Mouse (Mus musculus) neural tube, embryonic 14.5 days (tissue): Measurements from ENCODE around the gene Gm20890. TPM values are rescaled to one million over a fixed set of nuclear protein-coding genes. Genes with fewer than 3 reads are reported as not detected.
"Not testable (repeated sequence)": the region's sequence is repeated elsewhere in the genome, so short reads cannot be mapped to it uniquely, and the experiment has no call there.

Experiments used
- ATAC-seq: fragments of 200-750 bp; cut with Nextera tagmentation; 2 replicates; pipeline ENCODE4 v1.8.0; 2017; ENCODE audit warnings: low read depth, mild to moderate bottlenecking, moderate TSS enrichment, moderate library complexity
- H3K27ac ChIP-seq: fragments of 300-500 bp; sonication (generic); 2 replicates; pipeline ENCODE4 v1.5.1; 2014; ENCODE audit warnings: low read depth, mild to moderate bottlenecking, control low read depth, low read length, moderate library complexity, mixed read lengths
- H3K27me3 ChIP-seq: fragments of 300-500 bp; sonication (generic); 2 replicates; pipeline ENCODE4 v1.6.1; 2014; ENCODE audit warnings: low read length; ENCODE audit not compliant: control insufficient read depth, insufficient read depth
- H3K36me3 ChIP-seq: fragments of 300-500 bp; sonication (generic); 2 replicates; pipeline ENCODE4 v1.6.1; 2014; ENCODE audit warnings: low read length, mixed read lengths; ENCODE audit not compliant: control insufficient read depth, insufficient read depth
- H3K4me1 ChIP-seq: fragments of 300-500 bp; sonication (generic); 2 replicates; pipeline ENCODE4 v1.6.1; 2014; ENCODE audit warnings: low read length; ENCODE audit not compliant: control insufficient read depth, insufficient read depth
- H3K4me2 ChIP-seq: fragments of 300-500 bp; sonication (generic); 2 replicates; pipeline ENCODE4 v1.6.1; 2014; ENCODE audit warnings: mild to moderate bottlenecking, low read depth, low read length, control low read depth
- H3K4me3 ChIP-seq: fragments of 300-500 bp; sonication (generic); 2 replicates; pipeline ENCODE4 v1.5.1; 2014; ENCODE audit warnings: low read depth, low read length, control low read depth, mixed read lengths
- H3K9ac ChIP-seq: fragments of 300-500 bp; sonication (generic); replicated peaks from 2 replicates; pipeline ENCODE4 v1.6.1; 2014; ENCODE audit warnings: low read depth, mild to moderate bottlenecking, control low read depth, low read length, mixed read lengths
- H3K9me3 ChIP-seq: fragments of 300-500 bp; sonication (generic); 2 replicates; pipeline ENCODE4 v1.6.1; 2016; ENCODE audit warnings: low read length; ENCODE audit not compliant: control insufficient read depth
- WGBS: fragments of 180-500 bp; shearing (Covaris S2); extraction: QIAGEN DNeasy Blood & Tissue Kit; methylation state at CpG from one replicate; pipeline ENCODE4 v1.1.7; 2014; 5-methylcytosine and 5-hydroxymethylcytosine counted together
- polyA plus RNA-seq: library from polyadenylated mRNA; unstranded; fragments of >200 nt; fragmentation: Nextera tagmentation; extraction: Ambion mirVana; gene quantifications from 2 replicates; pipeline ENCODE4 v1.2.1, GENCODE M21; 2014

The Gm20890 gene
- not detected in 2 replicates for polyA plus RNA-seq

DNA sequence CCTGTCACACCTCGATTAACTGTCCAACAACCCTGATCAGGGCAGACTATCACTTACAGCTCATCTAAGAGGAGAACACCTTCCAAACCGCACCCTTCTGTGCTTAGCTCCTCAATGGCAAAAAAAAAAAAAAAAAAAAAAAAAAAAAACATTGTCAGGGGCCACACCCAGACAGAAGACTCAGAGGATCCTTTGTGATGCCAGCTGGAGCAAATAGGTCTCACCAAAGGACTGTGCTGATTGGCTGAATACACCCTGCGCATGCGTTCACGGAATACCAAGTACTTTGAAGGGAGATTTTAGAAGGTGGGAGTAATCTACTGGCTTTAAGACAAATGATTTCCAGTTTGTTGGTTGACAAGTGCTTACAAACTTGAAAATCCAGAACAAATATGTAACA lies at the start of gene Gm20890:
TSS of gene Gm20890 (minus strand) at position 101 of the 400 bp plus-strand sequence.
- H3K4me1 ChIP-seq, result not testable (repeated sequence)
- no CpG with 5 or more reads among the region's 5 CpGs for WGBS

More for the DNA sequence above, at the start of gene Gm20890:
- H3K36me3 ChIP-seq, H3K9ac ChIP-seq, H3K9me3 ChIP-seq, ATAC-seq, H3K4me2 ChIP-seq, H3K27ac ChIP-seq, H3K27me3 ChIP-seq, H3K4me3 ChIP-seq: not testable (repeated sequence)
